Mouse (Mus musculus): ENCODE data around the gene Gm13272.

- TF ChIP-seq CTCF (IDR thresholded peaks at IDR 0.05; ENCODE audit: extremely low read depth, insufficient read length, insufficient replicate concordance, low read depth, low read length) (no peak), POLR2A (IDR thresholded peaks at IDR 0.05; ENCODE audit: low read depth, low read length) (no peak)
Observed at GRCm38 (mm10) chr4:88741426-88741825, 38.2 kb upstream of the Gm13272 start.

Data from small intestine, adult 2 months (tissue).